Mouse (Mus musculus) lung, embryonic 16.5 days (tissue): ENCODE measurements at regions not wholly inside any gene's neighbourhood (a gene's known extent, or its start where the extent isn't known, plus 50 kb on each side); places are given as distances from the start of the nearest gene placed in this dataset.

Source experiments
- ATAC-seq: fragments of 200-750 bp; cut with Nextera tagmentation; 2 replicates; pipeline ENCODE4 v1.8.0; 2017; ENCODE audit warnings: low read depth, mild to moderate bottlenecking, moderate library complexity
- H3K27ac ChIP-seq: fragments of 300-500 bp; sonication (generic); 2 replicates; pipeline ENCODE4 v1.5.1; 2014; ENCODE audit warnings: mild to moderate bottlenecking, control low read depth, low read length
- H3K27me3 ChIP-seq: fragments of 300-500 bp; sonication (generic); 2 replicates; pipeline ENCODE4 v1.6.1; 2014; ENCODE audit warnings: low read depth, low read length, mixed read lengths; ENCODE audit not compliant: control insufficient read depth, insufficient read depth
- H3K36me3 ChIP-seq: fragments of 300-500 bp; sonication (generic); 2 replicates; pipeline ENCODE4 v1.6.1; 2014; ENCODE audit warnings: low read length; ENCODE audit not compliant: control insufficient read depth, insufficient read depth
- H3K4me1 ChIP-seq: fragments of 300-500 bp; sonication (generic); replicated peaks from 2 replicates; pipeline ENCODE4 v1.6.1; 2014; ENCODE audit warnings: low read length, mixed read lengths; ENCODE audit not compliant: control insufficient read depth, insufficient read depth
- H3K4me2 ChIP-seq: fragments of 300-500 bp; sonication (generic); 2 replicates; pipeline ENCODE4 v1.6.1; 2014; ENCODE audit warnings: low read depth, low read length, control low read depth
- H3K4me3 ChIP-seq: fragments of 300-500 bp; sonication (generic); 2 replicates; pipeline ENCODE4 v1.5.1; 2014; ENCODE audit warnings: mild to moderate bottlenecking, low read length, control low read depth
- H3K9ac ChIP-seq: fragments of 300-500 bp; sonication (generic); 2 replicates; pipeline ENCODE4 v1.6.1; 2014; ENCODE audit warnings: low read length, control low read depth
- H3K9me3 ChIP-seq: fragments of 300-500 bp; sonication (generic); 2 replicates; pipeline ENCODE4 v1.6.1; 2016; ENCODE audit warnings: low read length; ENCODE audit not compliant: control insufficient read depth
- WGBS: fragments of 180-500 bp; shearing (Covaris S2); extraction: QIAGEN DNeasy Blood & Tissue Kit; methylation state at CpG from one replicate; pipeline ENCODE4 v1.1.7; 2014; 5-methylcytosine and 5-hydroxymethylcytosine counted together

DNA sequence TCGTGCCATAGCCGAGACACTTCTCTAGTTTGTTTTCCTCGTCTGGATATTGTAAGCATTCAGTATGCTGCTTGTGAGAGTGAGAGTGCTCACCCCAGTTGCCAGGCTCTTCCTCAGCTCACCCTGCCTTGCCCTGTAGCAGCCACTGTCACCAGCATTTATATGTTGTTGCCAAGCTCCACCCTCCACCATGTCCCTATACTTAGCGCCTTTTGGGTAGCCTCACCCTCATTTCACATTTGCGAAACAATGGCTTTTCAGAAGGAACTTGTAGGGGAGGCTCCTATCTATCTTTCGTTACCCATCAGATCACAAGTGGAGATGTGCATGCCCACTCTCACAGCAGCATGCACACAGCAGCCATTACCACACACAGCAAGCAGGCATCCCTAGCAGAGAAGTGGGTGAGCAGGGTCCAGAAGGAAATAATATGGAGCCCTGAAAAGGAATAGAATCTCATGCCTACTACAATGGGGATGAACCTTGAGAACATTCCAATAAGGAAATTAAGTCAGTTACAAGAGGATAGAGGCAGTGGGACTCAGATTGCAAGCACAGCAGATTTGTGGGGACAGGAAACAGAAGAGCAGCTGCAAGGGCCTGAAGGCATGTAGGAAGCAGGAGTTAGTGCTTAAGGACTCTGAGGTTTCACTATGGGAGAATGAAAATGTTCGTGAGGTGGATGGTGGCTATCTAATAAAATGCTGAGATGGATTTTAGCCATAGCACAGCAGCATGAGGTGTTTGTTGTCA, 139.8 kb upstream of the Jun start:
- Histone ChIP-seq H3K9me3 (no peaks in the 10 kb centered on the region), H3K9ac (no peak overlapping the region), H3K4me1 (peaks cover 15% of the 10 kb centered on the region), H3K27me3 (no peaks in the 10 kb centered on the region), H3K4me3 (no peak overlapping the region), H3K4me2 (no peak overlapping the region), H3K27ac (no peak overlapping the region), H3K36me3 (no peaks in the 10 kb centered on the region)
- 85% methylated on average over 7 of the region's 7 CpGs for WGBS
- no peak for ATAC-seq

DNA sequence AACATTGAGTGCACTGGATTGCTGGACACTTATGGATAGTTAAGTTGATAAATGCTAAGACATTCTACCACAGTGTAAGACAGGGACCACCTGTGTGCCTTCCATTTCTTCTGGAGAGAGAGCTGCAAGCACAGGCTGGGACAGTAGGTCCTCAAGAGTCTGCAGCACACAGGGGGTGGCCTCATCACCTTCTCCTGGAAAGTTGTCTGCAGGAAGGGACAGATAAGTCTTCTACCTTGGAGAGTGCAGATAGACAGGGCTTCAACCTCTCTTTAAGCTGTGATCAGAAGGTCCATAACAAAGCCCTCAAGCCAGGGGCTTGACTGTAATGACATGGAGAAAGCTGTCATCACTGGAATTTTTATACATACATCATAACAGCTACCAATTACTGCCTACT, 140.5 kb upstream of the Jun start:
- Histone ChIP-seq H3K27ac (no peak overlapping the region), H3K9ac (no peak overlapping the region)

DNA sequence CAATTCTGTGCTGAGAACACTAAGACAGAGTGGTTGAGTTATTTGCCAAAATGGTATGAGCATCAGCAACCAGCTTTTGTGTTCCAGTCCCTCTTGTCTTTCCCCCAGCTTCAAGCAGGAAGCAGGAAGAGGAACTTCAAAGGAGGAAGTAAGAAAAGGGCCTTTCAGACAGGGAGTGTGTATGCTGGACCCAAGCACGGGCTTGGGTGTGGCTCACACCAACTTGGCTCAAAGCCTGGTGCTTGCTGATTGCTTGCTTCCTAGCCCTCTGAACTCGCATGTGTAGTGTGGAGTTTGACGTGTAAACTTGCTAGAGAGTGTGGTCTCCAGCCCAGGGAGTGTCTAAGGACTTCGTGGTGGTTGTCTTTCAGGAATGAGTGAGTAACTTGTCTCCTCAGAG, 141.0 kb upstream of the Jun start:
- Histone ChIP-seq H3K4me2 (peak overlapping the region; percentile 2; the same call in 1 of the 2 replicates), H3K4me3 (no peak overlapping the region), H3K9ac (no peak overlapping the region), H3K36me3 (no peaks in the 10 kb centered on the region), H3K9me3 (no peaks in the 10 kb centered on the region), H3K4me1 (peaks cover 24% of the 10 kb centered on the region), H3K27ac (peak overlapping the region; percentile 74), H3K27me3 (no peaks in the 10 kb centered on the region)
- WGBS, result 6% methylated on average over 4 of the region's 4 CpGs
- peak; percentile 91 for ATAC-seq

More for the DNA sequence above, 140.5 kb upstream of the Jun start:
- ATAC-seq, result no peak
- no peak overlapping the region for H3K4me2 ChIP-seq
- no peaks in the 10 kb centered on the region for H3K36me3 ChIP-seq
- H3K9me3 ChIP-seq, result no peaks in the 10 kb centered on the region
- no peak overlapping the region for H3K4me3 ChIP-seq
- peaks cover 22% of the 10 kb centered on the region for H3K4me1 ChIP-seq
- no peaks in the 10 kb centered on the region for H3K27me3 ChIP-seq

DNA sequence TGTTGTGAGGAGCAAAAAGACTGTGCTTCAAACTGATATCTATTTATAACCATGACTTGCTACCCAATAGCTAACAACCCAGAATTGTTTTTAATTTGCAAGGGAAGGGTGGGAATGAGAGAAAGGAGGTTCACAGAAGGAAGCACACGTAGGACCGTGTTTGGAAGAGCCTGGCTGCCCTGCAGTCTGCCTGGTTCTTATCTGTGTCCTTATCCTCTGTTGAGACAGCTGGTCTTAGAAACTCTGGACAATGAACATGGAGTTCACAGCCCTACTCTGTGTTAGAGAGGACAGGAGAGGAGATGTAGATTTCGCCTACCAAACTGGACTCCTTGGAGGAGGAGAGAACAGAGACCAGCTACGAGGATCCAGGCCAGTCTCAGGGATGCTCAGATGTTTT, 141.5 kb upstream of the Jun start:
- peak overlapping the region; percentile 74 for H3K27ac ChIP-seq
- H3K9ac ChIP-seq, result no peak overlapping the region
- no peak; the same call in 1 of the 2 replicates for ATAC-seq
- H3K9me3 ChIP-seq, result no peaks in the 10 kb centered on the region
- peak overlapping the region; percentile 2; the same call in 1 of the 2 replicates for H3K4me2 ChIP-seq
- no peaks in the 10 kb centered on the region for H3K36me3 ChIP-seq
- no peaks in the 10 kb centered on the region for H3K27me3 ChIP-seq
- 64% methylated on average over 4 of the region's 4 CpGs for WGBS
- no peak overlapping the region for H3K4me3 ChIP-seq
- H3K4me1 ChIP-seq, result peaks cover 24% of the 10 kb centered on the region

DNA sequence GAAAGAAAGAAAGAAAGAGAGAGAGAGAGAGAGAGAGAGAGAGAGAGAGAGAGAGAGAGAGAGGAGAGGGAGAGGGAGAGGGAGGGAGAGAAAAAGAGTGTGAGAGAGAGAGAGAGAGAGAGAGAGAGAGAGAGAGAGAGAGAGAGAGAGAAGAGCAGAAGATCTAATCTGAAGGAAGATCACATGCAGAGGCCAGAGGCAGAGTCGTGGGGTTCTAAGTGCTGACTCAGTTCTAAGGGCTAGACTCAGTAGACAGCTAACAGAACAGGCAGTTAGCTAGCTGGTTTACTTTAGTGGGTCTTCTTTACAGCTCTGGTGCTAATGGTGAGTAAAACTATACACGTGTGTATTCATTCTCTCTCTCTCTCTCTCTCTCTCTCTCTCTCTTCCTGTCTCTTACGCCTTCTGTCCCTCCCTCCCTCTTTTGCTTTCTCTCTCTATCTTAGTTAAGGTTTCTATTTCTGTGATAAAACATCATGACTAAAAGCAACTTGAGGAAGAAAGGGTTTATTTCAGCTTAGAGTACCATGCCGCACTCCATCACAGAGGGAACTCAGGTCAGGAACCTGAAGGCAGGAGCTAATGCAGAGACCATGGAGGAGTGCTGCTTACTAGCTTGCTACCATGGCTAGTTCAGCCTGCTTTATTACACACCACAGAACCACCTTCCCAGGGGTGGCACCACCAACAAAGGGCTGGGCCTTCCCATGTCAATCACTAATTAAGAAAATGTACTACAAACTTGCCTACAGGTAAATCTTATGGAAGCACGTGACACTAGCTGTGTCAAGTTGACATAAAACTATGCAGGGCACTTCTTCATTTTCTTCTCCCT, 142.8 kb upstream of the Jun start:
- no peaks in the 10 kb centered on the region for H3K27me3 ChIP-seq
- H3K9ac ChIP-seq, result no peak overlapping the region
- H3K4me2 ChIP-seq, result no peak overlapping the region
- H3K4me1 ChIP-seq, result peaks cover 24% of the 10 kb centered on the region
- H3K36me3 ChIP-seq, result no peaks in the 10 kb centered on the region
- no peak overlapping the region for H3K4me3 ChIP-seq
- no peak for ATAC-seq
- WGBS, result 59% methylated on average over 5 of the region's 5 CpGs
- H3K9me3 ChIP-seq, result no peaks in the 10 kb centered on the region
- no peak overlapping the region for H3K27ac ChIP-seq

DNA sequence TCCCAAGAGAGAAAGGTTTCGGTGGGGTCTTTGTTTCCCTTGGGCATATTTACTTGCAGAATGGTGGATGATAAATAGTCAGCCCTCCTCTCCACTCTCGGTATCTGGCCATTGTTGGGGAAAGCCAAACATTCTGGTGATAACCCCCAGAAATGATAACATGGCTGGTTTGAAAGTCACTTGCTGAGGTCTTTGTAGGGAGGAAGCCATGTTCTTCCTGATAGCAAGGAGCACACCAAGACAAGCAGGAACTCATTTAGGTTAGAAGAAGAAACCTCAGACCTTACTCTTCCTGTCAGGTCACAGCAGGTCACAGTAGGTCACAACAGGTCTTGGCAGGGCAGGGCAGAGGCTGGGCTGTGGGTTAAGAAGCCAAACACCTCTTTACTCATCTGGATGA, 144.1 kb upstream of the Jun start:
- ATAC-seq, result no peak
- no peaks in the 10 kb centered on the region for H3K9me3 ChIP-seq
- H3K9ac ChIP-seq, result no peak overlapping the region
- 31% methylated on average over 2 of the region's 2 CpGs for WGBS
- no peak overlapping the region for H3K4me2 ChIP-seq
- H3K27ac ChIP-seq, result no peak overlapping the region
- H3K27me3 ChIP-seq, result no peaks in the 10 kb centered on the region
- peaks cover 24% of the 10 kb centered on the region for H3K4me1 ChIP-seq
- H3K4me3 ChIP-seq, result no peak overlapping the region
- no peaks in the 10 kb centered on the region for H3K36me3 ChIP-seq

DNA sequence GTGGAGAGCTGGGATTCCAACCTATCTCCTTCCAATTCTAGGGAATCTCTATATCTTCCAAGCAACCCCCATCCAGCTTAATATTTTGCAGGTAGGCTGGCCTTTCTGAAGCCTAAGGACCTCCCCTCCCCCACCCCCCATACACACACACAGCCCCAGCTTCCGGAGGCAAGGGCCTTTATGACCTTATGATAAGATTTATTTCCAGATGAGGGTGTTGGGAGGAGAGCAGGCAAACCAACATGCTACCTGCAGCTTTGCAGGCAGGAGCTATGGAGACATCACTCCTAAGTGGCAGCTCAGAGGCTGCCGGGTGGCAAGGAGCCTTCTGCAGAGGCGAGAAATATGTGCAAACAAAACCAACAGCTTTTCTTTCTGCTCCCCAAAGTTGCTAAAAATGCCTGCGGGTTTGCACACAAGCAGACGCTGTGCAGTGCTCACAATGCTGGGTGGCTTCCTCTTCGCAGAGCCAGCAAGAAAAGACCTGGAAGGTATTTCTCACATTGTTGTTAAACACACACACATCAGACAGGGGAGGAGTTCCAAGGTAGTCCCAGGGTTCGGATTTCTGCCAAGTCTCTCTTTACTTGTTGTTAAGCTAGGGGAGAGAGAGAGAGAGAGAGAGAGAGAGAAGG, 145.2 kb upstream of the Jun start:
- H3K27ac ChIP-seq, result peak overlapping the region; percentile 60; the same call in 1 of the 2 replicates
- no peak for ATAC-seq
- no peak overlapping the region for H3K4me3 ChIP-seq
- no peaks in the 10 kb centered on the region for H3K36me3 ChIP-seq
- H3K9ac ChIP-seq, result no peak overlapping the region
- 41% methylated on average over 7 of the region's 7 CpGs for WGBS
- no peak overlapping the region for H3K4me2 ChIP-seq
- peaks cover 24% of the 10 kb centered on the region for H3K4me1 ChIP-seq
- H3K27me3 ChIP-seq, result no peaks in the 10 kb centered on the region
- no peaks in the 10 kb centered on the region for H3K9me3 ChIP-seq

DNA sequence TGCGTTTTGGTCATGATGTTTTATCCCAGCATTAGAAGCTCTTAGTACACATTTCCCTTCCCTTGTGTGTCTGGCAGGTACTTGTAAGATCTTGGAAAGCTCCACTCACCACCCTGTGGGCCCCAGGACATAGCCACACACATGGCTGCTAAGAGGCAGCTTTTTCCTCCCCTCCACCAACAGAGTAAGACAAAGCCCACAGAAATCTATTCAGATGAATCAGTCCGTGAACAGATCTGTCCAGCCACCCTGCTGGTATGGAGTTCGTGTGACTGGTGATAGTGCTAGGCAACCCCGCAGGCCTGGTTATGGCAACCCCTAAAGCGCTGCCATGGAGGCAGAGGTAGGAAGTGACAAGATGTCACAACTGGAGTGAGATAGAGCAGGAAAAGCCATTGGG, 147.4 kb upstream of the Jun start:
- no peak overlapping the region for H3K9ac ChIP-seq
- H3K27ac ChIP-seq, result no peak overlapping the region
- no peaks in the 10 kb centered on the region for H3K9me3 ChIP-seq
- H3K36me3 ChIP-seq, result no peaks in the 10 kb centered on the region
- no peak overlapping the region for H3K4me2 ChIP-seq
- H3K4me3 ChIP-seq, result no peak overlapping the region
- ATAC-seq, result no peak
- H3K4me1 ChIP-seq, result peaks cover 16% of the 10 kb centered on the region; the same call in 1 of the 2 replicates
- H3K27me3 ChIP-seq, result no peaks in the 10 kb centered on the region
- WGBS, result 76% methylated on average over 5 of the region's 5 CpGs

DNA sequence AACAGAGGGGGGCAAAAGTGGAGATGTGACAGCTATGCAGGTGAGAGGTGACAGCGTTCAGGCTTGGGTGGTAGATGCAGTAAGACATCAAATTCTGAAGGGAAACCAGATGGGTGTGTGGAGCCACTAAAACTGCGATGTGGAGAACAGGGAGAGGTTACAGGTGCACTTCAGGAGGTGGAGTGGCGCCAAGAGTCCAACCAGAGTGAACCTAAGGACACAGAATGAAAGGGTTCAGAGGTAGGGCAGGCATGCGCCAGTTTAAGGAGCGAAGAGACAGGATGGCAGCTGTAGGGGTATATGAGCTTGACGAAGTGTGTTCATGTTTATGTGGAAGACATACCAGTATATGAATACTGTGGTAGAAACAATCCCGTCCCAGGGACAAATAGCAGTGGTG, 148.1 kb upstream of the Jun start:
- peaks cover 16% of the 10 kb centered on the region; the same call in 1 of the 2 replicates for H3K4me1 ChIP-seq
- no peaks in the 10 kb centered on the region for H3K9me3 ChIP-seq
- no peaks in the 10 kb centered on the region for H3K27me3 ChIP-seq
- H3K4me3 ChIP-seq, result no peak overlapping the region
- 70% methylated on average over 7 of the region's 7 CpGs for WGBS
- H3K4me2 ChIP-seq, result no peak overlapping the region
- ATAC-seq, result peak; percentile 64
- H3K9ac ChIP-seq, result no peak overlapping the region
- no peak overlapping the region for H3K27ac ChIP-seq
- H3K36me3 ChIP-seq, result no peaks in the 10 kb centered on the region
